Mouse (Mus musculus) liver, embryonic 11.5 days (tissue): Measurements from ENCODE around the gene Tgfbr3l. TPM values are rescaled to one million over a fixed set of nuclear protein-coding genes. Genes with fewer than 3 reads are reported as not detected.

Experiments used
- ATAC-seq: fragments of 200-750 bp; cut with Nextera tagmentation; replicated peaks from 2 replicates; pipeline ENCODE4 v1.8.0; 2017; ENCODE audit warnings: moderate number of reproducible peaks, mild to moderate bottlenecking, moderate TSS enrichment, moderate library complexity; ENCODE audit not compliant: low FRiP score
- DNase-seq: peaks from one replicate; pipeline ENCODE4 v3.0.0-alpha.2; 2017; ENCODE audit warnings: low spot score
- H3K27ac ChIP-seq: fragments of 300-500 bp; sonication (generic); 2 replicates; pipeline ENCODE4 v1.5.1; 2014; ENCODE audit warnings: mild to moderate bottlenecking, low read depth, low read length, control low read depth
- H3K27me3 ChIP-seq: fragments of 300-500 bp; sonication (generic); replicated peaks from 2 replicates; pipeline ENCODE4 v1.6.1; 2014; ENCODE audit warnings: low read length, mixed read lengths; ENCODE audit not compliant: control insufficient read depth, insufficient read depth
- H3K36me3 ChIP-seq: fragments of 300-500 bp; sonication (generic); 2 replicates; pipeline ENCODE4 v1.6.1; 2014; ENCODE audit warnings: mild to moderate bottlenecking, low read length, moderate library complexity, mixed read lengths; ENCODE audit not compliant: control insufficient read depth, insufficient read depth
- H3K4me1 ChIP-seq: fragments of 300-500 bp; sonication (generic); replicated peaks from 2 replicates; pipeline ENCODE4 v1.6.1; 2014; ENCODE audit warnings: low read length, mixed read lengths; ENCODE audit not compliant: control insufficient read depth, insufficient read depth
- H3K4me2 ChIP-seq: fragments of 300-500 bp; sonication (generic); 2 replicates; pipeline ENCODE4 v1.6.1; 2014; ENCODE audit warnings: mild to moderate bottlenecking, control low read depth, moderate library complexity
- H3K4me3 ChIP-seq: fragments of 300-500 bp; sonication (generic); 2 replicates; pipeline ENCODE4 v1.5.1; 2014; ENCODE audit warnings: low read depth, low read length, control low read depth
- H3K9ac ChIP-seq: fragments of 300-500 bp; sonication (generic); 2 replicates; pipeline ENCODE4 v1.6.1; 2014; ENCODE audit warnings: low read depth, low read length, control low read depth
- H3K9me3 ChIP-seq: fragments of 300-500 bp; sonication (generic); 2 replicates; pipeline ENCODE4 v1.6.1; 2016; ENCODE audit warnings: low read length, inconsistent platforms, mixed read lengths; ENCODE audit not compliant: control insufficient read depth
- WGBS: fragments of 180-500 bp; shearing (Covaris S2); extraction: QIAGEN DNeasy Blood & Tissue Kit; methylation state at CpG from one replicate; pipeline ENCODE4 v1.1.7; 2014; 5-methylcytosine and 5-hydroxymethylcytosine counted together
- polyA plus RNA-seq: library from polyadenylated mRNA; unstranded; fragments of >200 nt; fragmentation: Nextera tagmentation; extraction: Ambion mirVana; gene quantifications from 2 replicates; pipeline ENCODE4 v1.2.1, GENCODE M21; 2014

Gene Tgfbr3l
- polyA plus RNA-seq, 1 experiment from 2014 or later = 1.7 TPM

- H3K4me3 ChIP-seq = no peak overlapping the region
Observed at GRCm38 (mm10) chr8:4265160-4265914, 17.3 kb downstream of the Tgfbr3l start.

GRCm38 (mm10) chr8:4267627-4268026 lies 19.6 kb downstream of the Tgfbr3l start:
- no peaks in the 10 kb centered on the region for H3K27me3 ChIP-seq
- no peak overlapping the region for H3K27ac ChIP-seq
- no peak overlapping the region for H3K4me3 ChIP-seq
- H3K36me3 ChIP-seq = peaks cover 57% of the 10 kb centered on the region
- no peak for DNase-seq
- no peak overlapping the region for H3K9ac ChIP-seq
- no peaks in the 10 kb centered on the region for H3K4me1 ChIP-seq
- WGBS = 85% methylated on average over 15 of the region's 15 CpGs
- ATAC-seq = peak; percentile 68
- no peak overlapping the region for H3K4me2 ChIP-seq
- no peaks in the 10 kb centered on the region for H3K9me3 ChIP-seq

More at GRCm38 (mm10) chr8:4265160-4265914, 17.3 kb downstream of the Tgfbr3l start:
- ATAC-seq (no peak), DNase-seq (no peak)
- Histone ChIP-seq H3K27me3 (no peaks in the 10 kb centered on the region), H3K9me3 (no peaks in the 10 kb centered on the region), H3K36me3 (peaks cover 60% of the 10 kb centered on the region), H3K4me1 (no peaks in the 10 kb centered on the region), H3K9ac (no peak overlapping the region), H3K4me2 (no peak overlapping the region), H3K27ac (no peak overlapping the region)
- WGBS = 92% methylated on average over 15 of the region's 15 CpGs

- Histone ChIP-seq H3K9ac (no peak overlapping the region), H3K27ac (no peak overlapping the region), H3K27me3 (no peaks in the 10 kb centered on the region), H3K4me1 (peaks cover under 1% of the 10 kb centered on the region), H3K36me3 (peaks cover 62% of the 10 kb centered on the region), H3K9me3 (no peaks in the 10 kb centered on the region), H3K4me2 (no peak overlapping the region), H3K4me3 (no peak overlapping the region)
- ATAC-seq (no peak), DNase-seq (no peak)
- whole genome bisulfite sequencing = 93% methylated on average over 6 of the region's 6 CpGs
Observed at GRCm38 (mm10) chr8:4269609-4270008, 21.6 kb downstream of the Tgfbr3l start.

GRCm38 (mm10) chr8:4275275-4276110 lies 27.5 kb downstream of the Tgfbr3l start, which contains the start of gene Timm44:
Gene Timm44 (minus strand): TSS chr8:4275913.
- ATAC-seq (peak; percentile 94), DNase-seq (peak; percentile 91)
- Histone ChIP-seq H3K9ac (peak within 1 kb of the TSS; percentile 90), H3K36me3 (peaks cover 17% of the 10 kb centered on the region), H3K27ac (peak within 1 kb of the TSS; percentile 75), H3K4me1 (peaks cover 5% of the 10 kb centered on the region), H3K9me3 (no peaks in the 10 kb centered on the region), H3K27me3 (no peaks in the 10 kb centered on the region), H3K4me2 (peak within 1 kb of the TSS; percentile 83), H3K4me3 (peak within 1 kb of the TSS; percentile 76)
- under 1% methylated on average over 39 of the region's 39 CpGs for WGBS

- 26% methylated on average over 9 of the region's 9 CpGs for WGBS
- DNase-seq = no peak
- Histone ChIP-seq H3K9ac (peak overlapping the region; percentile 90), H3K36me3 (peaks cover 17% of the 10 kb centered on the region), H3K9me3 (no peaks in the 10 kb centered on the region), H3K4me1 (peaks cover 5% of the 10 kb centered on the region), H3K27ac (peak overlapping the region; percentile 75), H3K4me3 (peak overlapping the region; percentile 76), H3K27me3 (no peaks in the 10 kb centered on the region), H3K4me2 (peak overlapping the region; percentile 83)
- ATAC-seq = no peak
Observed at GRCm38 (mm10) chr8:4276111-4276465, 28.1 kb downstream of the Tgfbr3l start.

GRCm38 (mm10) chr8:4292738-4293137 lies 44.7 kb downstream of the Tgfbr3l start:
- no peaks in the 10 kb centered on the region for H3K4me1 ChIP-seq
- WGBS = 91% methylated on average over 5 of the region's 5 CpGs
- peaks cover 43% of the 10 kb centered on the region for H3K36me3 ChIP-seq
- no peak overlapping the region for H3K9ac ChIP-seq
- ATAC-seq = no peak
- H3K4me3 ChIP-seq = no peak overlapping the region
- H3K27ac ChIP-seq = no peak overlapping the region
- H3K9me3 ChIP-seq = no peaks in the 10 kb centered on the region
- no peak for DNase-seq
- no peak overlapping the region for H3K4me2 ChIP-seq
- no peaks in the 10 kb centered on the region for H3K27me3 ChIP-seq

GRCm38 (mm10) chr8:4297822-4298221 lies 49.8 kb downstream of the Tgfbr3l start:
- H3K4me1 ChIP-seq = no peaks in the 10 kb centered on the region
- H3K27ac ChIP-seq = no peak overlapping the region
- H3K4me2 ChIP-seq = no peak overlapping the region
- no peak overlapping the region for H3K9ac ChIP-seq
- WGBS = 76% methylated on average over 4 of the region's 4 CpGs
- H3K36me3 ChIP-seq = peaks cover 52% of the 10 kb centered on the region
- H3K4me3 ChIP-seq = no peak overlapping the region
- DNase-seq (no peak), ATAC-seq (no peak)
- no peaks in the 10 kb centered on the region for H3K9me3 ChIP-seq
- no peaks in the 10 kb centered on the region for H3K27me3 ChIP-seq
